Mouse (Mus musculus) limb, embryonic 14.5 days (tissue): ENCODE results near the gene Tub. TPM values are rescaled to one million over a fixed set of nuclear protein-coding genes. Genes with fewer than 3 reads are reported as not detected.

ENCODE experiments used
- ATAC-seq: fragments of 200-750 bp; cut with Nextera tagmentation; 2 replicates; pipeline ENCODE4 v1.8.0; 2017; ENCODE audit warnings: low read depth, moderate number of reproducible peaks, moderate TSS enrichment; ENCODE audit not compliant: low FRiP score
- DNase-seq: peaks from one replicate; pipeline ENCODE4 v3.0.0-alpha.2; 2015; ENCODE audit warnings: low spot score
- H3K27ac ChIP-seq: fragments of 300-500 bp; sonication (generic); replicated peaks from 2 replicates; pipeline ENCODE4 v1.5.1; 2014; ENCODE audit warnings: low read depth, mild to moderate bottlenecking, low read length, moderate library complexity, mixed read lengths
- H3K27me3 ChIP-seq: fragments of 300-500 bp; sonication (generic); 2 replicates; pipeline ENCODE4 v1.6.1; 2014; ENCODE audit warnings: low read length, mixed read lengths; ENCODE audit not compliant: control insufficient read depth, insufficient read depth
- H3K36me3 ChIP-seq: fragments of 300-500 bp; sonication (generic); 2 replicates; pipeline ENCODE4 v1.6.1; 2014; ENCODE audit warnings: mild to moderate bottlenecking, low read length, moderate library complexity, mixed read lengths; ENCODE audit not compliant: control insufficient read depth, insufficient read depth
- H3K4me1 ChIP-seq: fragments of 300-500 bp; sonication (generic); 2 replicates; pipeline ENCODE4 v1.6.1; 2014; ENCODE audit warnings: antibody characterized with exemption, low read length, mixed read lengths; ENCODE audit not compliant: control insufficient read depth, insufficient read depth
- H3K4me2 ChIP-seq: fragments of 300-500 bp; sonication (generic); replicated peaks from 2 replicates; pipeline ENCODE4 v1.6.1; 2014; ENCODE audit warnings: low read depth, mild to moderate bottlenecking, low read length, moderate library complexity; ENCODE audit not compliant: severe bottlenecking
- H3K4me3 ChIP-seq: fragments of 300-500 bp; sonication (generic); replicated peaks from 2 replicates; pipeline ENCODE4 v1.5.1; 2014; ENCODE audit warnings: low read length
- H3K9ac ChIP-seq: fragments of 300-500 bp; sonication (generic); 2 replicates; pipeline ENCODE4 v1.6.1; 2014; ENCODE audit warnings: mild to moderate bottlenecking, low read depth, low read length, moderate library complexity; ENCODE audit not compliant: severe bottlenecking
- H3K9me3 ChIP-seq: fragments of 300-500 bp; sonication (generic); 2 replicates; pipeline ENCODE4 v1.6.1; 2016; ENCODE audit warnings: low read length; ENCODE audit not compliant: control insufficient read depth
- POLR2A ChIP-seq: fragments of 200-500 bp; IDR thresholded peaks from 2 replicates; pipeline ENCODE4 v1.8.0; 2012; ENCODE audit warnings: inconsistent platforms, mild to moderate bottlenecking, moderate library complexity, borderline replicate concordance; ENCODE audit not compliant: insufficient read depth, insufficient read length; ENCODE audit errors: extremely low read depth
- WGBS: fragments of 180-500 bp; shearing (Covaris S2); extraction: QIAGEN DNeasy Blood & Tissue Kit; methylation state at CpG from one replicate; pipeline ENCODE4 v1.1.7; 2014; 5-methylcytosine and 5-hydroxymethylcytosine counted together
- polyA plus RNA-seq, 2 experiments: library from polyadenylated mRNA; depleted of rRNA in 1 of 2; stranded (reverse) in 1 of 2; unstranded in 1 of 2; fragments of >200 nt; fragmentation: Nextera tagmentation in 1 of 2; extraction: Ambion mirVana in 1 of 2; gene quantifications; 2 replicates each; pipeline versions ENCODE4 v1.2.1 to v1.2.3; 2012 to 2014

Tub gene
- polyA plus RNA-seq, 2 experiments = 4.0 to 14.1 TPM

DNA sequence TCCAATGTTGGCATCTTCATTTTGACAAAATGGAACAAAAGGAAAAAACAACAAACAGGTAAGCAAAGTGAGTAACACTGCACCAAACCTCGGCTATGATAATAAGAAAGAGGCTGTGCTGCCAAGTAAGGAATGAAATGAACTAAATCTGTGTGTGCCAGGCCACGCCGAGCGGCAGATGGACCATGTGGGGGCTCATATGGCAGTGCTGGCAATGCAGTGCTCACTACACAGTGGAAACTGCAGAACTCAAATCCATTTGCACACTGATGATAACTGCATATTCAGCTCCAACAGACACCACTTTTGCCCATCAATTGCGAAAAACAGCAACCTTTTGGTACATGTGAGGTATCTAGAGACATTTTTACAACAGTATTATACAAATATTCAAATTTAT, 89.3 kb downstream of the Tub start:
- H3K4me3 ChIP-seq = no peak overlapping the region
- no peak overlapping the region for H3K4me2 ChIP-seq
- ATAC-seq (no peak), DNase-seq (no peak)
- H3K27me3 ChIP-seq = no peaks in the 10 kb centered on the region
- no peak for TF ChIP-seq POLR2A
- no peaks in the 10 kb centered on the region for H3K9me3 ChIP-seq
- no peaks in the 10 kb centered on the region for H3K36me3 ChIP-seq
- no peaks in the 10 kb centered on the region for H3K4me1 ChIP-seq
- H3K27ac ChIP-seq = no peak overlapping the region
- no peak overlapping the region for H3K9ac ChIP-seq
- 87% methylated on average over 5 of the region's 5 CpGs for WGBS

DNA sequence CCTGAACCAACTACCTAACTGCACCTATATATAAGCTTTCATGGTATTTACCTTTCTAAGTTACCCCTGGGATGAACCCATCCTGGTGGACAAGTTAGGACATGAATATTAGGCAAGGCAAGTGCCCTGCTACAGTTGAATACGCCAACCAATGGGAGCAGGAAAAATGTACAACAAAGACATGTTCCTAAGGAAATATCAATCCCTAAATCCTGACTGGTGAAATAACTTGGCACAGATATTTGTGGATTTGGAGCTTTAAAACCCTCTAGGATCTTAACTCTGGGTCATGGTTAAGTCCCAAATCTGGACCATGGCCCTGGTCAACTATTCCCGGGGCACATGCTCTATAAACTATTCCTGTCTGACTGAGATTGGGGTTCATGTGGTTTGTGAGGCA, 95.7 kb downstream of the Tub start:
- Histone ChIP-seq H3K4me2 (no peak overlapping the region), H3K27me3 (no peaks in the 10 kb centered on the region), H3K27ac (no peak overlapping the region), H3K4me1 (no peaks in the 10 kb centered on the region), H3K9me3 (no peaks in the 10 kb centered on the region), H3K9ac (no peak overlapping the region), H3K36me3 (no peaks in the 10 kb centered on the region), H3K4me3 (no peak overlapping the region)
- DNase-seq (no peak), ATAC-seq (no peak)
- 83% methylated on average over 2 of the region's 2 CpGs for WGBS
- TF ChIP-seq POLR2A = no peak

DNA sequence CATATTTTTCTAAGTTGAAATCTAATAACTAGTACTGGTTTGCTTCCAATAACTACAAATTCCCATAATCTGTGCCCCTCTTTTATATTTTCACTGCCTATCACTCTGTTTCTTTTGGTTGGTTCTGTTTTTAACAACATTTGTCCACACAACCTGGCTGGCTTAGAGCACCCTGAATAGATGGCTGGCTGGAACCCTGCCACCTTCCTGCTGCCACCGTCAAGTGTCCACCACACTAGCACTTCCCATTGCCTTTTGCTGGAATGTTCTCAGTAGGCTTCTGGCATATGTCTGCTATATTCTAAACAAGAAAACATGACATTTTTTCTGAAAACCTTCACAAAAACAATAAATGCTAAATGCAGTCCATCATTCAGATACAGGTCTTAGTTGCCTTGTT, 100.7 kb downstream of the Tub start:
- Histone ChIP-seq H3K36me3 (no peaks in the 10 kb centered on the region), H3K4me2 (no peak overlapping the region), H3K4me1 (no peaks in the 10 kb centered on the region), H3K27ac (no peak overlapping the region), H3K27me3 (no peaks in the 10 kb centered on the region), H3K9me3 (no peaks in the 10 kb centered on the region), H3K9ac (no peak overlapping the region), H3K4me3 (no peak overlapping the region)
- TF ChIP-seq POLR2A = no peak
- WGBS = 86% methylated on average over 1 of the region's 1 CpGs
- DNase-seq = no peak
- ATAC-seq = no peak

DNA sequence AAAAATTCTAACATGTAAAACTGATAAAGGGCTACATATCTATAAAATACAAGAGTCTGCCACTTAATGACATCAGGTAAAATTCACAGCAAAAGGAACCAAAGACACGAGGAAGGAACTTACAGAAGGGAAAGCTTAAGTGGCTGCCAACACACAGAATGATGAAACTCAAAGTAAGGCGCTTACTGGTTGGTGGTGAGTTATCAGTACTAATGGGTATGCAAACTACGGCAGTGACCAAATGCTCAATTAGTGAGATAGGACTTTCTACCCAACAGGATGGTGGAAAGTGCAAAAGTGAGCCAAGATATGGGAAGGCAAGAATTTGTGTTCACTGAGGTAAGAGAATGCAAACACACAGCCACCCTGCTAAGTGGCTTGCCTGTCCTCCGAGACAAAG, 109.4 kb downstream of the Tub start:
- Histone ChIP-seq H3K27me3 (no peaks in the 10 kb centered on the region), H3K36me3 (no peaks in the 10 kb centered on the region), H3K9ac (no peak overlapping the region), H3K27ac (no peak overlapping the region), H3K4me3 (no peak overlapping the region), H3K4me2 (no peak overlapping the region), H3K4me1 (no peaks in the 10 kb centered on the region), H3K9me3 (no peaks in the 10 kb centered on the region)
- no peak for ATAC-seq
- 84% methylated on average over 4 of the region's 4 CpGs for whole genome bisulfite sequencing
- TF ChIP-seq POLR2A = no peak
- no peak for DNase-seq

DNA sequence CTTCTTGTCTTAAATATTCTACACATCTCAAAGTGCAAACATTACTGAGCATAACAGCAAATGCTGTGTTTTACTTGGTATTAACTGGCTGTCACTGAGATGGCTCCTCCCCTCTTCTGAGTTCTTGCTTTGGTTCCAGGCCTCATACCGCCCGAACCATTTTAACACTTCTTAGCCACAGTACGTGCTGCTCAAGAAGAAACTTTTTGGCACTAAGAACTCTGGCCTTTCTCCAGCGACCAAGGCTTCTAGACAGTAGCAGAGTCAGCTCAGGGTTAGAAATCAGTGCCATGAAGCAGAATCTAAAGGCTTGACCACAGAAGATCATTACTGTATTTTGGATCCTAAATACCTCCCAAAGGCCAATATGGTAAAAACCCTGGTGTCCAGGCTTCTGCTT, 119.5 kb downstream of the Tub start:
- H3K9me3 ChIP-seq = no peaks in the 10 kb centered on the region
- H3K4me3 ChIP-seq = no peak overlapping the region
- no peak overlapping the region for H3K27ac ChIP-seq
- DNase-seq = no peak
- H3K27me3 ChIP-seq = no peaks in the 10 kb centered on the region
- ATAC-seq = no peak
- no peak for TF ChIP-seq POLR2A
- H3K9ac ChIP-seq = no peak overlapping the region
- no peaks in the 10 kb centered on the region for H3K4me1 ChIP-seq
- H3K36me3 ChIP-seq = no peaks in the 10 kb centered on the region
- H3K4me2 ChIP-seq = no peak overlapping the region
- WGBS = 76% methylated on average over 4 of the region's 4 CpGs

DNA sequence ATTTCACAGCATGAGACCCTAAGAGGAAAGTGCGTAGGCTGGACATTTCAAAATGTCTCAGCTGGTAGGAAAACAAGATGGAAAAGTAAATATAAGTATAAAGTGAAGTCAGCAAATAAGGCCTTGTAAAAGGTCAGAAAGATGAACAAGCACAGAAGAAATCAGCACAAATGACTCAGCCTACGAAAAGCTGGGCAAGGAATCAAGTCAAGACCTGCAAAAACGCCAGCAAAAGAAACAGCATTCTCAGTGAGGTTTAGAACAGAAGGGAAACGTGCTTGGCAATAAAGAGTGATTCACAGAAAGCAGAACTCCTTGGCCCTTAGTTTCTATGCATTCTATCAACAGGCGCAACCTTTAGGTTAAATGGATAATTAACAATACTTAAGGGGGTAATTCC, 122.2 kb downstream of the Tub start:
- WGBS = 61% methylated on average over 5 of the region's 5 CpGs
- no peaks in the 10 kb centered on the region for H3K27me3 ChIP-seq
- no peak overlapping the region for H3K4me2 ChIP-seq
- no peaks in the 10 kb centered on the region for H3K4me1 ChIP-seq
- no peak overlapping the region for H3K4me3 ChIP-seq
- TF ChIP-seq POLR2A = no peak
- no peaks in the 10 kb centered on the region for H3K36me3 ChIP-seq
- ATAC-seq (no peak), DNase-seq (no peak)
- no peaks in the 10 kb centered on the region for H3K9me3 ChIP-seq
- H3K27ac ChIP-seq = no peak overlapping the region
- H3K9ac ChIP-seq = no peak overlapping the region
